9 mouse cellular contexts compared by ENCODE assay signal in genomic region chr12:6087627-6088350, GRCm38 (mm10).
A peak's percentile ranks its signal among the peaks of the same experiment; 100 is the strongest.
DNase-seq lines count a peak whose midpoint lies in the region; ATAC-seq and TF ChIP-seq lines count a peak whose summit lies in the region.
"Had no signal": no experiment of that assay in that cellular context is flagged by ENCODE, and none has a peak within 500 bp of the region (broad histone marks: within the 10 kb centered on the region; RNA-seq: fewer than 3 reads in every experiment).

No protein-coding gene starts in this region.

- no peaks in the 10 kb centered on the region for H3K27me3 ChIP-seq in midbrain, embryonic 14.5 days (ENCODE audit: control insufficient read depth, insufficient read depth, low read length)
- no peaks in the 10 kb centered on the region for H3K27me3 ChIP-seq in midbrain, embryonic 11.5 days (ENCODE audit: control insufficient read depth, insufficient read depth, low read length)
- no peaks in the 10 kb centered on the region for H3K27me3 ChIP-seq in cerebellum, adult 2 months (ENCODE audit: control insufficient read depth, insufficient read depth, low read length)
- no peaks in the 10 kb centered on the region for H3K27me3 ChIP-seq in neural tube, embryonic 12.5 days (replicated peaks)
- H3K27me3 ChIP-seq: limb, embryonic 13.5 days had no signal

- no peak for ATAC-seq in midbrain, embryonic 14.5 days (ENCODE audit: low FRiP score, low TSS enrichment)
- no peak for ATAC-seq in midbrain, embryonic 11.5 days (ENCODE audit: low FRiP score)
- ATAC-seq in neural tube, embryonic 12.5 days (ENCODE audit: low FRiP score, low read depth) = peak; percentile 65; the same call in 1 of the 2 replicates
- ATAC-seq in erythroblast, adult 5-6 weeks (replicated peaks; ENCODE audit: low FRiP score, poor library complexity, severe bottlenecking) = no peak

- H3K4me3 ChIP-seq in midbrain, embryonic 14.5 days (replicated peaks; ENCODE audit: low read depth, low read length) = no peak overlapping the region
- H3K4me3 ChIP-seq in midbrain, embryonic 11.5 days (ENCODE audit: low read depth, low read length) = no peak overlapping the region
- no peak overlapping the region for H3K4me3 ChIP-seq in cerebellum, adult 2 months (replicated peaks; ENCODE audit: insufficient read depth, low read depth, low read length)
- H3K4me3 ChIP-seq in neural tube, embryonic 12.5 days = no peak overlapping the region
- H3K4me3 ChIP-seq: erythroblast, embryonic 14.5 days; limb, embryonic 13.5 days had no signal

- peak; percentile 29 for DNase-seq in midbrain, embryonic 14.5 days
- DNase-seq in midbrain, embryonic 11.5 days (ENCODE audit: low spot score, missing footprints) = no peak
- peak; percentile 26 to 60 for DNase-seq in cerebellum, adult 2 months
- peak; percentile 17 for DNase-seq in embryo, embryonic 11 days
- no peak for DNase-seq in frontal cortex, postnatal 14 days (ENCODE audit: low spot score in 2 of 2)

- no peaks in the 10 kb centered on the region for H3K36me3 ChIP-seq in midbrain, embryonic 14.5 days (ENCODE audit: control insufficient read depth, insufficient read depth, low read length)
- H3K36me3 ChIP-seq in midbrain, embryonic 11.5 days (ENCODE audit: control insufficient read depth, insufficient read depth, low read length) = no peaks in the 10 kb centered on the region
- H3K36me3 ChIP-seq in neural tube, embryonic 12.5 days = no peaks in the 10 kb centered on the region
- H3K36me3 ChIP-seq: limb, embryonic 13.5 days had no signal

- no peak overlapping the region for H3K9ac ChIP-seq in midbrain, embryonic 14.5 days (replicated peaks; ENCODE audit: low read length)
- no peak overlapping the region for H3K9ac ChIP-seq in midbrain, embryonic 11.5 days (ENCODE audit: low read length)
- no peak overlapping the region for H3K9ac ChIP-seq in neural tube, embryonic 12.5 days
- H3K9ac ChIP-seq: limb, embryonic 13.5 days had no signal

- H3K4me2 ChIP-seq in midbrain, embryonic 14.5 days (ENCODE audit: low read length) = no peak overlapping the region
- H3K4me2 ChIP-seq in midbrain, embryonic 11.5 days = no peak overlapping the region
- H3K4me2 ChIP-seq in neural tube, embryonic 12.5 days (replicated peaks) = no peak overlapping the region
- H3K4me2 ChIP-seq: limb, embryonic 13.5 days had no signal

- no peak overlapping the region for H3K27ac ChIP-seq in midbrain, embryonic 14.5 days (replicated peaks; ENCODE audit: low read depth, low read length)
- no peak overlapping the region for H3K27ac ChIP-seq in midbrain, embryonic 11.5 days (ENCODE audit: low read depth, low read length)
- H3K27ac ChIP-seq in cerebellum, adult 2 months (ENCODE audit: insufficient read depth, low read length) = no peak overlapping the region
- H3K27ac ChIP-seq in neural tube, embryonic 12.5 days = no peak overlapping the region
- H3K27ac ChIP-seq: limb, embryonic 13.5 days had no signal

- WGBS in midbrain, embryonic 14.5 days = 67% methylated on average over 3 of the region's 3 CpGs
- 83% methylated on average over 3 of the region's 3 CpGs for WGBS in midbrain, embryonic 11.5 days
- 13% methylated on average over 3 of the region's 3 CpGs for WGBS in cerebellum, adult 2 months
- 49% methylated on average over 3 of the region's 3 CpGs for WGBS in neural tube, embryonic 12.5 days

- no peaks in the 10 kb centered on the region for H3K4me1 ChIP-seq in midbrain, embryonic 14.5 days (ENCODE audit: control insufficient read depth, insufficient read depth, low read length)
- no peaks in the 10 kb centered on the region for H3K4me1 ChIP-seq in midbrain, embryonic 11.5 days (ENCODE audit: control insufficient read depth, insufficient read depth, low read length)
- no peaks in the 10 kb centered on the region for H3K4me1 ChIP-seq in cerebellum, adult 2 months (ENCODE audit: control insufficient read depth, insufficient read depth, low read length)
- 0 out of 2 replicates have a peak, but pooled peaks cover 6% of the 10 kb centered on the region for H3K4me1 ChIP-seq in neural tube, embryonic 12.5 days

- no peak for TF ChIP-seq POLR2A in cerebellum, adult 2 months (IDR thresholded peaks at IDR 0.05; ENCODE audit: borderline replicate concordance, insufficient read depth, low read length)

- H3K9me3 ChIP-seq in midbrain, embryonic 14.5 days (ENCODE audit: control insufficient read depth, low read length) = no peaks in the 10 kb centered on the region
- no peaks in the 10 kb centered on the region for H3K9me3 ChIP-seq in midbrain, embryonic 11.5 days (ENCODE audit: control insufficient read depth, low read length)
- no peaks in the 10 kb centered on the region for H3K9me3 ChIP-seq in neural tube, embryonic 12.5 days
- H3K9me3 ChIP-seq: limb, embryonic 13.5 days had no signal

- no peak for TF ChIP-seq CTCF in cerebellum, adult 2 months (IDR thresholded peaks at IDR 0.05; ENCODE audit: borderline replicate concordance, insufficient read depth, low read depth, low read length)

Comparison
In these comparisons a context has a peak if more than half of its experiments do, and no peak if none do; other contexts are left out.
1. DNase-seq: peak in midbrain, embryonic 14.5 days (single experiment), cerebellum, adult 2 months (2 of 2) and embryo, embryonic 11 days (single experiment); none in midbrain, embryonic 11.5 days (single experiment) and frontal cortex, postnatal 14 days (0 of 2).